Mouse (Mus musculus): ENCODE measurements around the gene Rara.

The Rara gene

GRCm38 (mm10) chr11:98997659-98998058 is 70.0 kb downstream of the Rara start:
- no peak for DNase-seq (ENCODE audit: low spot score in 2 of 2)

- no peak for DNase-seq (ENCODE audit: low spot score in 2 of 2)
These were observed 71.2 kb downstream of the Rara start for GRCm38 (mm10) chr11:98998776-98999175.

GRCm38 (mm10) chr11:98999243-98999642 is 71.6 kb downstream of the Rara start:
- no peak for DNase-seq (ENCODE audit: low spot score in 2 of 2)

- DNase-seq (ENCODE audit: low spot score in 2 of 2) = no peak
These were observed 79.2 kb downstream of the Rara start for GRCm38 (mm10) chr11:99006788-99007187.

DNA sequence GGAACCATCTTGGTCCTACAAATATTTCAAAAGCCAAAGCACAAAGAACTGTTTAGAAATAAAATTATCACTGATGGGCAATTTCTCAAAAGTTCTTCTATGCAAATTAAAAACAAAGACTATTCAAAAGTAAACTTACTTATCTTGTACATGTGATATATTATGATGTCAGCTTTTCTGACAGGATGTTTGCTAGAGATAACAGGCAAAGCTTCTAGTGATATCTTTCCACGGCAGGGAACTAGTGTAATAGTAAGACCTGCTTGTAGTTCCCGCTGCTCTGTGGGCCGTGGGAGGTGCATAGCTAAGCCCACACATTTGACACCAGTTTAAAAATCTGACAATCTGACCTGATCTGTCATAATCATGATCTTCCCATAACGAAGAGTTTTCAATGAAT is 82.5 kb downstream of the Rara start:
- DNase-seq (ENCODE audit: low spot score in 2 of 2) = no peak

DNA sequence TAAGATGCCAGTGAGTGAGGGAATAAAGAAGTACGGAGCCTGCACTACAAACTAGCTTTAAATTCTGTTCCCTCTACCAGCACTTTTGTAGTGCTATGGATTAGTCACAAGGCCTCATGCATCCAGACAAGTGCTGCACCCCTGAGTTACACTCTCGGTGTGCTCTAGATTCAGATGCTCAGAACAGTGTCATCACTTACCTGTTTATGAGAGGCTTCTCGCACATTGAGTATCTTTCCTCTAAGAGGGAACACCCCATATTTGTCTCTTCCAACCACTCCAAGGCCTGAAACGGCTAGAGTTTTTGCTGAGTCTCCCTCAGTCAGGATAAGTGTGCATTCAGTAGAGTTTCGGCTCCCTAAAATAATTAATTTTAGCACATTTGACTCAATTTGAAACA is 83.1 kb downstream of the Rara start:
- DNase-seq (ENCODE audit: low spot score in 2 of 2) = no peak

DNA sequence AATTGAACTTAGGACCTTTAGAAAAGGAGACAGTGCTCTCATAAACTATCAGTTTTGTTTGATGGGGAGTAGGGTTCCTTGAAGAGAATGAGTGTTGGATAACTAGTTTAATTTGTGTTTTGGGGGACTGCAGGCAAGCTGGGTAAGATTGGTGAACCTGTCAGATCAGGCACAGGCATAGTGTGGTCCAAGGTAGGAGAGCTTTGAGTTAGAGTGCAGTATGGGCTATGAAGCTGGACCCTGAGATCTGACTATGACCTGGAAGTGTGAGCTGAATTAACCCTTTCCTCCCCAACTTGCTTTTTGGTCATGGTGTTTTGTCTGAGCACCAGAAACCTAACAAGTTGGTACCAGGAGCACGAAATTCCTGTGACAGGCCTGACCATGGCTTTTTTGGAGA is 86.2 kb downstream of the Rara start:
- DNase-seq (ENCODE audit: low spot score in 2 of 2) = no peak

DNA sequence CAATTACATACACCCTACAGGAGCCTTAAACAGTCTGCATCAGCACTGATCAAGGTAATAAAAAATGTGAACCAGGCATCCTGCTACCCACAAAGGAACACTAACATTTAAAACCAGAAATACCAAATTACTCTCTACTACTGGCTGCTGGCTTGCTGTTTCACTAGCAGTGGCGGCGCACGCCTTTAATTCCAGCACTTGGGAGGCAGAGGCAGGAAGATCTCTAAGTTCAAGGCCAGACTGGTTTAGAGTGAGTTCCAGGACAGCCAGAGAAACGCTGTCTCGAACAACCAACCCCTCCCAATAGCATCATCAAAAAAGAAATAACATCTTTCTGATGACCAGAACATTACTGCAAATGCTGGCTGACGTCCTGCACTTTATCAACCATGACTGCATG is 92.2 kb downstream of the Rara start:
- no peak for DNase-seq (ENCODE audit: low spot score in 2 of 2)

GRCm38 (mm10) chr11:99022384-99022933 is 94.8 kb downstream of the Rara start:
- DNase-seq (ENCODE audit: low spot score in 2 of 2) = no peak

DNA sequence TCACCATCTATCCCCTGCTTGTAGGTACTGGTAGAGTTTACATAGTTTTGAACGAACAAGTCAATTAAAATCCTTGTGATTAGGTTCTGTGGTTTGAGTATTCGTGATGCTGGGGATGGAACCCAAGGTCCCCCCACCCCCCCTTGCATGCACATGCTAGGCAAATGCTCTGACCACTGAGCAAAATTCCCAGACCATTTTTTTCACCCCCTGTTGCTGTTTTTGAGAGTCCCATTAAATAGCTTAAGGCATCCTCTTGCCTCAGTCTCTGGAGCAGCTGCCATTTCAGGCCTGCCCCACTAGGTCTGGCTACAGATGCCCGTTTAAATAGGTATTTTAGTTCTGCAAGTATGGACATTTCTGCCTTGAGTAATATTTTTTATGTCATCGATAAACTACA is 95.5 kb downstream of the Rara start:
- no peak for DNase-seq (ENCODE audit: low spot score in 2 of 2)

GRCm38 (mm10) chr11:99023500-99024467 is 96.2 kb downstream of the Rara start, which contains the start of gene Top2a:
Gene Top2a, minus strand, starts transcription at chr11:99024189.
- DNase-seq (ENCODE audit: low spot score in 2 of 2) = peak; percentile 99
